Mouse (Mus musculus) embryonic facial prominence, embryonic 13.5 days (tissue): ENCODE measurements around the gene Wnk4. TPM values are rescaled to one million over a fixed set of nuclear protein-coding genes. Genes with fewer than 3 reads are reported as not detected.

ENCODE experiments used
- polyA plus RNA-seq: library from polyadenylated mRNA; unstranded; fragments of >200 nt; fragmentation: Nextera tagmentation; extraction: Ambion mirVana; gene quantifications from 2 replicates; pipeline ENCODE4 v1.2.1, GENCODE M21; 2015

The Wnk4 gene
- polyA plus RNA-seq, 1 experiment from 2014 or later: 9.8 TPM

Other genes with a start within 250 kb of the Wnk4 start
- 8.7 and 9.0 TPM in 2 replicates for gene Naglu, start 190.6 kb upstream of the Wnk4 start, polyA plus RNA-seq
- gene Hsd17b1, start 182.2 kb upstream of the Wnk4 start, polyA plus RNA-seq: 0.15 TPM in 1 of 2 replicates, not detected in the other
- gene Coasy, start 178.0 kb upstream of the Wnk4 start, polyA plus RNA-seq: 40.8 and 43.8 TPM in 2 replicates
- 46.8 and 50.9 TPM in 2 replicates for gene Mlx, start 173.3 kb upstream of the Wnk4 start, polyA plus RNA-seq
- gene Psmc3ip, start 165.1 kb upstream of the Wnk4 start, polyA plus RNA-seq: 43.5 and 46.1 TPM in 2 replicates
- gene Retreg3, start 140.7 kb upstream of the Wnk4 start, polyA plus RNA-seq: 19.2 and 21.4 TPM in 2 replicates
- 69.7 and 77.2 TPM in 2 replicates for gene Tubg1, start 140.6 kb upstream of the Wnk4 start, polyA plus RNA-seq
- 12.6 and 12.9 TPM in 2 replicates for gene Tubg2, start 104.7 kb upstream of the Wnk4 start, polyA plus RNA-seq
- gene Cntnap1, start 90.0 kb upstream of the Wnk4 start, polyA plus RNA-seq: 0.50 and 1.2 TPM in 2 replicates
- gene Plekhh3, start 89.2 kb upstream of the Wnk4 start, polyA plus RNA-seq: 9.7 and 10.2 TPM in 2 replicates
- 0.15 and 0.27 TPM in 2 replicates for gene Ccr10, start 85.1 kb upstream of the Wnk4 start, polyA plus RNA-seq
- gene Ezh1, start 34.1 kb upstream of the Wnk4 start, polyA plus RNA-seq: 16.9 and 19.8 TPM in 2 replicates
- 84.9 and 92.3 TPM in 2 replicates for gene Ramp2, start 14.5 kb upstream of the Wnk4 start, polyA plus RNA-seq
- gene Vps25, start 6.9 kb upstream of the Wnk4 start, polyA plus RNA-seq: 106 and 118 TPM in 2 replicates
- gene Cntd1, start 18.4 kb downstream of the Wnk4 start, polyA plus RNA-seq: 1.7 and 2.3 TPM in 2 replicates
- 193 and 196 TPM in 2 replicates for gene Coa3, start 18.5 kb downstream of the Wnk4 start, polyA plus RNA-seq
- gene Becn1, start 41.7 kb downstream of the Wnk4 start, polyA plus RNA-seq: 129 and 130 TPM in 2 replicates
- gene Psme3, start 55.6 kb downstream of the Wnk4 start, polyA plus RNA-seq: 138 and 148 TPM in 2 replicates
- gene Aoc2, start 64.5 kb downstream of the Wnk4 start, polyA plus RNA-seq: 1.3 and 1.7 TPM in 2 replicates
- gene Aoc3, start 70.0 kb downstream of the Wnk4 start, polyA plus RNA-seq: 0.10 and 0.15 TPM in 2 replicates
- not detected in 2 replicates for gene G6pc, start 107.0 kb downstream of the Wnk4 start, polyA plus RNA-seq
- 73.9 and 88.6 TPM in 2 replicates for gene Aarsd1, start 157.0 kb downstream of the Wnk4 start, polyA plus RNA-seq
- 9.7 and 10.4 TPM in 2 replicates for gene Gm27029, start 164.2 kb downstream of the Wnk4 start, polyA plus RNA-seq
- 19.5 and 21.8 TPM in 2 replicates for gene Rundc1, start 164.5 kb downstream of the Wnk4 start, polyA plus RNA-seq
- gene Ptges3l, start 164.8 kb downstream of the Wnk4 start, polyA plus RNA-seq: 5.5 and 8.1 TPM in 2 replicates
- gene Rpl27, start 181.7 kb downstream of the Wnk4 start, polyA plus RNA-seq: 342 and 404 TPM in 2 replicates
- gene Ifi35, start 187.8 kb downstream of the Wnk4 start, polyA plus RNA-seq: 9.1 and 10.9 TPM in 2 replicates
- 14.0 and 16.8 TPM in 2 replicates for gene Rnd2, start 204.4 kb downstream of the Wnk4 start, polyA plus RNA-seq
- 34.2 and 37.5 TPM in 2 replicates for gene Vat1, start 205.7 kb downstream of the Wnk4 start, polyA plus RNA-seq